Mouse (Mus musculus): Measurements from ENCODE around the gene Tango2.
"Not testable (repeated sequence)": the region's sequence is repeated elsewhere in the genome, so short reads cannot be mapped to it uniquely, and the experiment has no call there.

Tango2 gene

DNA sequence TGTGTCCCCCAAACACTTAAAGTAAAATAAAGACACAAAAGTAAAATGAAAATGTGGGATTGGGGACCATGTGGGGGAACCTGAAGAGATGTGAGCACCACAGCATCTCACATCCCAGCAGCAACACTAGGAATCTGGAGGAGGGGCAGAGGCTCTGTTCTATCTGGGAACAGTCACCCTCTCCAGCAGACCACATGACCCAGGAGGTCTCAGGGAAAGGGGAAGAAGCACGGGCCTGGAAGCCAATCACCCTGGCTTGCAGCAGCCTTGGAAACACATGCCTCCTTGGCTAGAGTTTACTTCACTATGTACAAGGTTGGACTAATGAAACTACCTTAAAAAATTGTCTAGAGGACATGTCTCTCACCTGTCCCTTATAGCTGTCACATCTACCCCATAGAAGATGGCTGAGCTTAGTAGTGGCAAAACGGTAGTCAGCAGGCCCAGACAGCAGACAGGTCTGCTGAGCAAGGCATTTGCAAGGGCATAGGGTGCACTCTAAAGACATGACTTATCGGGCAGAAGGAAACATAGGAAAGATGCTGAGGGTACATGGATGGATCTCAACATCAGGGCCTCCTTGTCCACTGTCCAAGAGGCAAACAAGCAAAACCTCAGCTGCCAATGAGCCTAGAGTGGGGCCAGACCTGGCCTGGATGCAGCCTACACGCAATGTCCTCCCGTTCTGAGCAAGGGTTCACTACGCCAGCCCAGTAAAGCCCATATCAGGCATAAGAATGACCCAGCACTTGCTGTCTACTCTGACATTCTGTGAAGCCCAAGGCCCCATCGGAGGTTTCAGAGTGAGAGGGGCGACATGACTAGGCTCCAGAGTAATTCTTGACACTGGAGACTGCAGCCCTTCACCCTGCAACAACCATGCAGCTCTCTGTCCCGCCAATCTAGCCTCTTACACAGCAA is 5.0 kb downstream of the Tango2 start:
- DNase-seq (ENCODE audit: low spot score) = peak; percentile 38

DNA sequence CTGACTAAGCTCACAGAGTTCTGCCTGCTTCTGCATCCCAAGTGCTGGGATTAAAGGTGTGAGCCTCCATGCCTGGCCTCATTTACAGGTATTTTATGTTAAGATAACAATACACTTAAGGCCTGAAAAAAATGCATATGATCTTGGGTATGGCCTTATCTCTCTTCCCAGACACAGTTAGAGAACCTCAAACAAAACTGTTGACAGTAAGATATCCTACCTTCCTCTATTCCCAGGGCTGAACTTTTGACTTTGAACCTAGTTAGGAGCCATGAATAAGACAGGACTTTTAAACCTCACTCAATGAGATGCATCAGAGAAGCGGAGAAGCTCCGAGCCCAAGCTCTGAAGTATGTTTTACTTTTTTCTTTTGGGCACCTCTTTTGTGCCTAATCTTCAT is 5.8 kb downstream of the Tango2 start:
- DNase-seq (ENCODE audit: low spot score) = no peak

GRCm38 (mm10) chr16:18341605-18342004 is 6.3 kb downstream of the Tango2 start:
- DNase-seq (ENCODE audit: low spot score) = no peak

DNA sequence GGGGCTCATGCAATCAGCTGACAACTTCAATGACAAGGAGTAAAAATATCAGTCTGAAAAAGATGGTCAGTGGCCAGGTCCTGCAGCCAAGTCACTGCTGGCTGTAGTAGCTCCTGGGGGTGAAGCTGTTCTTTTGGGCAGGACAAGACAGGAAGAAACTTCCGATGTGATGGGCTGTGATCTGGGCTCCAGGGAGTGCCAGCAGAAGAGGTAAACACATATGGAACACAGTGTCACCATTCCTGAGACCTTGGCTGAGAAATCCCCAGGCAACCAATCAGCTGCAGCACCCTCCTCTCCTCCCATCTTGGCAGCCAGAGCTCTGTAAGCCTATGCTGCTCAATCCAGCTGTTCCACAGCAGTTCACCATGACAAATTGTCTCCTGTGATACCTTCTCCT is 8.0 kb downstream of the Tango2 start:
- no peak for DNase-seq (ENCODE audit: low spot score)

GRCm38 (mm10) chr16:18337261-18337660 is 10.6 kb downstream of the Tango2 start:
- no peak for DNase-seq (ENCODE audit: low spot score)

GRCm38 (mm10) chr16:18335981-18336380 is 11.9 kb downstream of the Tango2 start:
- no peak for DNase-seq (ENCODE audit: low spot score)

- no peak for DNase-seq (ENCODE audit: low spot score)
Observed at GRCm38 (mm10) chr16:18333976-18334375, 13.9 kb downstream of the Tango2 start.

DNA sequence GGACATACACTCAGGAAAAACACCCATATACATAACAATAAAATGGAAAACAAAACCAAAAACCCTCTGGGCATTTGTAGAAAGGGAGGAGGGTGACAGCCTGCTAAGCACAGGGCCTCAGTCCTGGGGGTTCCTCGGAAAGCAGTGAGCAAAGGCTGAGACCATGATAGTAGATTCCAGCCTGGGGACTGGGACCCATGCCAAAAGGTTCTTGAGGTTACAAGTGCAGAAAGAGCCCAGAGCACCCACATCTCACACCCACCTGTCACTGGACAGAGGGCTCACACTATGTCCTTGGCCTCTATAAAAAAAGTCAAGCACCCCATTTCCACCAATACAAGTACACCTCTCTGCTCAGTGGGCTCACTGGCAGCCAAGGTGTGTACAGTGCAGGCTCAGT is 19.4 kb downstream of the Tango2 start:
- no peak for DNase-seq (ENCODE audit: low spot score)

- DNase-seq (ENCODE audit: low spot score) = no peak
Observed at GRCm38 (mm10) chr16:18327936-18328335, 20.0 kb downstream of the Tango2 start.

DNA sequence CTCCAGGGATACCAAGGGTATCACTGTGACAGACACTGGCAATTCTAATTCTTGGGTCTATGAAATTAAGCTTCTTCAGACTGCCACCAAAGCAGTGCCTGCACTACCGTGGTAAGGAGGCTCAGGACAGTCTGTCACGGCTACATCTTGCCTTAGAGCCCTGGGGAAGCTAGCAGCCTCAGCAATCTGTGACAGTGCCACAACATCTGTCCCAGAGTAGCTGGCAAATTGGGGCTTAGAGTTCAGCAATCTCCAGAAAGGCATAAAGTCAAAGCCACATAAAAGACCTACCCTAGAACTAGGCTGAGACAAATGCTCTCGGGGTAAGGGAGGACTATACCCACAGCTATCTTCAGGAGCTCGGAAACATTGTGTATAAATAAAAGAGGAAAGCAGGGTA is 22.2 kb downstream of the Tango2 start:
- DNase-seq (ENCODE audit: low spot score) = no peak

DNA sequence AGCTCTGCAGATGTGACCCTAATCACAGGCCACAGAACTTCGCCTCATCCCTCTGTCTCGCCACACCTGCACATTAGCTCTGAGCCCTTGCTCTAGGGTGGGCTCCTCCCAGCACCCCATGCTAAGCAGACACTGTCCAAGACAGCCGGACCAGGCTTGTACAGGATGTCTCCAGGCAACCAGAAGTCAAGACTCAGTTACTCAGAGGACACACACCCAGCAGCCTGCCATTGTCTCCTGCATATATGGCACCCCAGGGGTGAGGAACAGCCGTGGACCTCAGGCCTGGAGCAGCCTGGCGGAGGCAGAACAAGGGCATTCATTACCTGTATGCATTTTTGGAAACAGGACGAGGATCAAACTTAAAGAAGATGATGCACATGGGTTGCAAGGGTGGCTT is 23.9 kb downstream of the Tango2 start:
- no peak for DNase-seq (ENCODE audit: low spot score)

DNA sequence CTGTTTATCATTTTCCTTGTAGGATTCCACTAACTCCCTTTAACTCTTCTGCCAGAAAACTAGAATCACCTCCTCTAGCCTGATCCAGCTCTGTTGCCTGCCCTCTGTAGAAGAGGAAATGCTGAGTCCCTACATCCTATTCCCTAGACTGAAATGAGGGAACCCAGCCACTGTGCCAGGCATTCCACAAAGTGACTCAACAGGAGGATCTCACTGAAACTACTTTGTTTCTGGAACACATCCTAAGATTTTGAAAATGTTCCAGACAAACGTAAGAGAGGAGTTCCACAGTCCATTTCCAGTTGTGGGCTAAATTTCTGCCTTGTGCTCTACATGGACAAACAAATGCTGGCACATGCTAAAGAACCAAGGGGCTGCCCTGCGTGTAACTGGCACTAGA is 24.4 kb downstream of the Tango2 start:
- DNase-seq (ENCODE audit: low spot score) = no peak

- DNase-seq (ENCODE audit: low spot score) = no peak
Observed at GRCm38 (mm10) chr16:18321443-18321842, 26.5 kb downstream of the Tango2 start.

DNA sequence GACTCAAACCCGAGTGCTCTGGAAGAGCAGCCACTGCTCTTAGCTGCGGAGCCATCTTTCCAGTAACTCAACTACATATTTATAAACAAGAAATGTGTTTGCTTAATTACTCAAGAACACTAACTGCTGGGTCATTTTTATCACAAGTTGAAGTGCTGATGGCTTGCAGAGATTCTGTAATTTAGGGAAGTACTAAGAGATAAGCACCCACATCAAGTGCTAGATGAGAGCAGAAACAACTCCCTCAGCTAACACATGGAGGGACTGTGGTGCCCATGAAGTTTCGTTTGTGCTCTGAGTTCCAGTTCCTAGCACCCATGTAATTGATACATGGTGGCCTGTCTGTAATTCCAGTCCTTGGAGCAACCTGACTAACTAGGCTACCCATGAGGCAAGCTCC is 28.9 kb downstream of the Tango2 start:
- no peak for DNase-seq (ENCODE audit: low spot score)

DNA sequence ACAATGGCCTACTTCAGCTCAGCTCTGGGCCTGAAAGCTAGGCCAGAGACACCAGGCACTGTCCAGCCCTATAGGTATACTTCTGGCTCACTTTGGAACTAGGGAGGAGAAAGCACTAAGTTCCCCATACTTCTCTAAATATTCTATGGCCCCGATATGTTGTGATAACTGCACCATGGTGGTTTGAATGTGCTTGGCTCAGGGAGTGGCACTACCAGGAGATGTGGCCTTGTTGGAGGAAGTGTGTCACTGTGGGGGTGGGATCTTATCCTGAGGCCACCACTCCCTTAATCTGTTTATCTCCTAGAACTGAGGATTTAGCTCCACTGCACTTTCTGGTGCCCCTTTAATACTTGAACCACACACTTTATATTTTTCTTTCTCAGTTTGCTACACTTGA is 39.7 kb downstream of the Tango2 start:
- no peak for DNase-seq (ENCODE audit: low spot score)

- not testable (repeated sequence) for DNase-seq (ENCODE audit: low spot score)
Observed at GRCm38 (mm10) chr16:18289614-18290013, 58.3 kb downstream of the Tango2 start.

GRCm38 (mm10) chr16:18289067-18289588 is 58.8 kb downstream of the Tango2 start, which contains the start of gene Dgcr8:
Gene Dgcr8 (minus strand): TSS chr16:18289246.
- peak; percentile 97 for DNase-seq (ENCODE audit: low spot score)

DNA sequence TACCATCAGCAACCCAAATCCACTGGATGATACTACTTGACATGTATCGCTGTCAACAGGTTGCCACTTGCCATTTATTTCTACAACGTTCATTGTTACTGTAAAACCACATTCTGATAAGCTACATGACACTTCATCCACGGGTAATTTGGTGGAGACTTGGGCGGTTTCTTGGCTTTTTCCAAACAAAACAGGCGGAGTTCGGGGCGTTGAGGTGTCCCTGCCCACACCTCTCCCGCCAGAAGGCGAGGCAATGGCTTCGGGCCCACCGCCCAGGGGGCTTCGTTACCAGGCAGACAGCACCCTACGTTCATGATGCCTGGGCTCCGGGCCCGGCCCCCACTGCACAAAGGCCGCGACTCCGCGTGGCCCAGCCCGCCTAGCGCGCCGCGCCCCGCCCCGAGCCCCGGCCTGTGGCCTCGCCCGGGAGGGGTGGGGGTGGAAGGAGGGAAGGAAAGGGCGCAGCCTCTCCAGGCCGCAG is 59.3 kb downstream of the Tango2 start:
- DNase-seq (ENCODE audit: low spot score) = no peak

DNA sequence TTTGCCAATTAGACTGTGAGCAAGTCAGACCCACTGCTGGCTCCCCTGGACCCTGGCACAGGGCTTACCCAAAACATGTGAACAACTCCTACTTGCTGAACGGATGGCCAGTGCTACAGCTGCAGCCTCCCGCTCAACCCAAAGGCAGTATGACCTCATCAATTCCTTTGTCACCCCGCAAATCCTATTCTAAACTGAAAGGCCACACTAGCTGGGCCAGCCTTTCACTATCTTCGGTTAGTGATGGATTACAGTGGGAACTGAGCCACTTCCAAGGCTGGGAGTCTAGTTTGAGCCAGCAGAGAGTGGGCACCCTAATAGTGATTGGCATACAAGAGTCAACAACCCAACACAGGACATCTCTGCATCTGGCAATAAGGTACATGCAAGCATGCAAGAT is 59.7 kb downstream of the Tango2 start:
- DNase-seq (ENCODE audit: low spot score) = no peak

- no peak for DNase-seq (ENCODE audit: low spot score)
Observed at GRCm38 (mm10) chr16:18275166-18275565, 72.7 kb downstream of the Tango2 start.

GRCm38 (mm10) chr16:18268182-18268581 is 79.7 kb downstream of the Tango2 start:
- DNase-seq (ENCODE audit: low spot score) = no peak

- DNase-seq (ENCODE audit: low spot score) = no peak
Observed at GRCm38 (mm10) chr16:18265024-18265423, 82.9 kb downstream of the Tango2 start.

DNA sequence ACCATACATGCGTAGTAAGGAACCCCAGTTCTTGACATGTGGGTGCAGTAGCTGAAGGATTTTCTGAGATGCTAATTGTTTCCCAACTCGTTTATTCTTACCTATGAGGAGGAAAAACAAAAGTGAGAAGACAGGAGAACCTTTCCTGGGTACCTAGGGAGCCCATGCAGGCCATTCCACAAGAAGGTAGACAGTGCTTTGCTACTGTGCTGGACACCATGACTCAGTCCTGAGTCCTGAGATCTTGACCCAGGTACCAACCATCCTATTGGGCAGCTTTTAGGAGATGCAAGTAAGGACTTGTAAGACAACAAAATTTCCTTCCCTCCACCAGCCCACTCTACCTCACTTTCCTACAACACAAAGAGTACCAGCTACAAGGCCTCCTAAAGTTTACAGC is 89.7 kb downstream of the Tango2 start, which contains the start of gene Gm49776:
Gene Gm49776, minus strand, starts transcription at position 101 of the 400 bp plus-strand sequence.
- no peak for DNase-seq (ENCODE audit: low spot score)
